Mouse (Mus musculus) monocyte, adult 59 days (primary cell): ENCODE data around the gene Nme1. TPM values are rescaled to one million over a fixed set of nuclear protein-coding genes. Genes with fewer than 3 reads are reported as not detected.

Source experiments
- total RNA-seq, 2 experiments: library from RNA; stranded (reverse); gene quantifications; one replicate each; pipeline ENCODE4 v1.2.4; 2023

Gene Nme1
- 10 to 100 TPM; 12.8 to 23.7 TPM for total RNA-seq

GRCm38 (mm10) chr11:93968005-93968847 is at the start of gene Nme1, which contains the start of gene Gm20390:
TSS of gene Nme1 (minus strand) at chr11:93968521.
TSS of gene Gm20390 (minus strand) at chr11:93968293.

GRCm38 (mm10) chr11:93995720-93996305 is 27.5 kb upstream of the Nme1 start, which contains the start of gene Spag9:
TSS of gene Spag9 (plus strand) at chr11:93996091.

GRCm38 (mm10) chr11:93956159-93956558 is 12.2 kb downstream of the Nme1 start, which contains the start of gene Nme2:
TSS of gene Nme2 (minus strand) at chr11:93956259.

Other genes starting within 250 kb of the Nme1 start
- gene Utp18, start 82.8 kb downstream of the Nme1 start, total RNA-seq: 10 to 100 TPM; 47.0 to 48.7 TPM
- 10 to 100 TPM; 77.2 to 98.3 TPM for gene Mbtd1, start 82.7 kb downstream of the Nme1 start, total RNA-seq
- gene Nme2, start 12.3 kb downstream of the Nme1 start, total RNA-seq: 100 to 1,000 TPM; 198 to 221 TPM
- 10 to 100 TPM; 35.5 to 38.2 TPM for gene Gm20390, start 228 bp downstream of the Nme1 start, total RNA-seq
- gene Spag9, start 27.6 kb upstream of the Nme1 start, total RNA-seq: 100 to 1,000 TPM; 149 to 199 TPM
- gene Tob1, start 242.9 kb upstream of the Nme1 start, total RNA-seq: 10 to 100 TPM; 35.8 to 38.3 TPM